ENCODE assay signal across 8 mouse cellular contexts in genomic region chr15:7443396-7444315, GRCm38 (mm10). TPM values are rescaled to one million over a fixed set of nuclear protein-coding genes. Genes with fewer than 3 reads are reported as not detected.
DNase-seq lines count a peak whose midpoint lies in the region; ATAC-seq and TF ChIP-seq lines count a peak whose summit lies in the region.

No protein-coding gene starts in this region.

- no peak for ATAC-seq in kidney, embryonic 15.5 days (replicated peaks; ENCODE audit: low FRiP score)
- no peak for ATAC-seq in megakaryocyte progenitor cell, adult 5-6 weeks (replicated peaks; ENCODE audit: poor library complexity)

- no peaks in the 10 kb centered on the region for H3K36me3 ChIP-seq in kidney, embryonic 15.5 days
- no peaks in the 10 kb centered on the region for H3K36me3 ChIP-seq in thymus, adult 2 months (ENCODE audit: control insufficient read depth, insufficient read depth, low read length)

- no peaks in the 10 kb centered on the region for H3K4me1 ChIP-seq in kidney, embryonic 15.5 days
- H3K4me1 ChIP-seq in thymus, adult 2 months (replicated peaks; ENCODE audit: control insufficient read depth, insufficient read depth, low read length): no peaks in the 10 kb centered on the region

- no peak overlapping the region for H3K27ac ChIP-seq in kidney, embryonic 15.5 days
- H3K27ac ChIP-seq in thymus, adult 2 months (ENCODE audit: control insufficient read depth, insufficient read depth, low read length): no peak overlapping the region

- 0 out of 2 replicates have a peak, but pooled peaks cover 3% of the 10 kb centered on the region for H3K27me3 ChIP-seq in kidney, embryonic 15.5 days
- H3K27me3 ChIP-seq in thymus, adult 2 months (ENCODE audit: control insufficient read depth, insufficient read depth, low read length): no peaks in the 10 kb centered on the region

- peak; percentile 48 for DNase-seq in kidney, postnatal 10 days
- DNase-seq in ES-CJ7 (ENCODE audit: low read depth, low spot score) (peak; percentile 58), ZHBTc4 (ENCODE audit: low read depth, low spot score) (peak; percentile 51)
- DNase-seq in left cerebral cortex, postnatal 4 days: peak; percentile 6
- no peak for DNase-seq in thymus, adult 2 months
- no peak for DNase-seq in cerebellum, adult 11 months

- H3K9ac ChIP-seq in kidney, embryonic 15.5 days: no peak overlapping the region

- no peak for TF ChIP-seq POLR2A in thymus, adult 2 months (IDR thresholded peaks at IDR 0.05; ENCODE audit: control insufficient read depth, extremely low read depth, insufficient read depth, low read length, poor library complexity)

- no peak overlapping the region for H3K4me2 ChIP-seq in kidney, embryonic 15.5 days

- intact Hi-C loops in left cerebral cortex, postnatal 4 days (cut with DNase I): loop anchor here (1.0 to 5.0 kb wide), 2 partner anchors 311 to 534 kb away; no protein-coding TSS in a partner anchor

- WGBS in kidney, embryonic 15.5 days: 69% methylated on average over 17 of the region's 17 CpGs
- 67% methylated on average over 17 of the region's 17 CpGs for WGBS in thymus, adult 2 months

- no peak overlapping the region for H3K4me3 ChIP-seq in kidney, embryonic 15.5 days (replicated peaks)
- H3K4me3 ChIP-seq in thymus, adult 2 months (ENCODE audit: control insufficient read depth, insufficient read depth, low read length): no peak overlapping the region

- no peaks in the 10 kb centered on the region for H3K9me3 ChIP-seq in kidney, embryonic 15.5 days (replicated peaks)

- TF ChIP-seq CTCF in thymus, adult 2 months (IDR thresholded peaks at IDR 0.05; ENCODE audit: borderline replicate concordance, control insufficient read depth, extremely low read depth, insufficient read depth, low read length, poor library complexity): no peak

RNA-seq across cellular contexts. Expression of gene Egflam, which starts 45.5 kb away (rescaled TPM):
- polyA plus RNA-seq in kidney, embryonic 15.5 days (2015; fragmentation: Nextera tagmentation; extraction: Ambion mirVana): 20.4 and 20.5 TPM in 2 replicates
- 1 to 10 TPM; 5.7 to 9.6 TPM for total RNA-seq in left cerebral cortex, postnatal 4 days (2021)
- polyA plus RNA-seq in thymus, adult 2 months (2012; rRNA removed): 1.9 and 2.5 TPM in 2 replicates
- not detected in 2 replicates for total RNA-seq in megakaryocyte progenitor cell, adult 5-6 weeks (2015)
- total RNA-seq in megakaryocyte progenitor cell, adult 5-6 weeks (2017): not detected in 2 replicates

Comparison
In these comparisons a context has a peak if more than half of its experiments do, and no peak if none do; other contexts are left out.
1. DNase-seq: peak in kidney, postnatal 10 days (single experiment), ES-CJ7 (single experiment), ZHBTc4 (single experiment) and left cerebral cortex, postnatal 4 days (single experiment); none in thymus, adult 2 months (single experiment) and cerebellum, adult 11 months (single experiment).
2. RNA of gene Egflam, which starts 45.5 kb away (total RNA-seq): 5.7 to 9.6 TPM in left cerebral cortex, postnatal 4 days; not detected in megakaryocyte progenitor cell, adult 5-6 weeks; every median in the first group is over 4 times any median in the second.